Mouse (Mus musculus) heart, adult 9 months (tissue): ENCODE data around the gene Ptprn.

Source experiments
- DNase-seq, 2 experiments: peaks; one replicate each; pipeline ENCODE4 v3.0.0; 2022; ENCODE audit warnings: low spot score in 2 of 2

The Ptprn gene

GRCm38 (mm10) chr1:75223532-75223931 lies 40.8 kb downstream of the Ptprn start:
- DNase-seq: no peak

GRCm38 (mm10) chr1:75222926-75223325 lies 41.4 kb downstream of the Ptprn start:
- no peak for DNase-seq

GRCm38 (mm10) chr1:75221538-75221937 lies 42.8 kb downstream of the Ptprn start:
- DNase-seq: no peak

- DNase-seq: no peak
Measured at GRCm38 (mm10) chr1:75219531-75219930, 44.8 kb downstream of the Ptprn start, which contains the start of gene Tuba4a. Gene Tuba4a (minus strand): TSS chr1:75219865.

- DNase-seq: peak; percentile 89 to 91
Measured at GRCm38 (mm10) chr1:75219078-75219477, 45.2 kb downstream of the Ptprn start.

- peak; percentile 75 to 77 for DNase-seq
Measured at GRCm38 (mm10) chr1:75218227-75219001, 45.9 kb downstream of the Ptprn start.

GRCm38 (mm10) chr1:75217893-75218226 lies 46.4 kb downstream of the Ptprn start:
- no peak for DNase-seq

- peak; percentile 73 to 74 for DNase-seq
Measured at GRCm38 (mm10) chr1:75216797-75217585, 47.3 kb downstream of the Ptprn start.

- no peak for DNase-seq
Measured at GRCm38 (mm10) chr1:75215785-75216184, 48.5 kb downstream of the Ptprn start.

GRCm38 (mm10) chr1:75214886-75215285 lies 49.4 kb downstream of the Ptprn start:
- DNase-seq: peak; percentile 66 to 83

- DNase-seq: no peak
Measured at GRCm38 (mm10) chr1:75214442-75214841, 49.9 kb downstream of the Ptprn start.

- DNase-seq: no peak
Measured at GRCm38 (mm10) chr1:75213096-75213495, 51.2 kb downstream of the Ptprn start.

GRCm38 (mm10) chr1:75212542-75212941 lies 51.8 kb downstream of the Ptprn start:
- no peak for DNase-seq

GRCm38 (mm10) chr1:75211141-75211708 lies 53.1 kb downstream of the Ptprn start:
- no peak for DNase-seq

GRCm38 (mm10) chr1:75210136-75211087 lies 53.9 kb downstream of the Ptprn start, which contains the start of the genes Glb1l and Stk16:
Gene Glb1l (minus strand): TSS chr1:75210813.
Gene Stk16 (plus strand): TSS chr1:75210838.
- DNase-seq: peak; percentile 96

- DNase-seq: peak; percentile 45 to 52
Measured at GRCm38 (mm10) chr1:75208967-75209678, 55.2 kb downstream of the Ptprn start.

GRCm38 (mm10) chr1:75201236-75201635 lies 63.1 kb downstream of the Ptprn start:
- no peak for DNase-seq
